Mouse (Mus musculus) left cerebral cortex, adult 6 months (tissue): ENCODE data around the gene Kdelr3. TPM values are rescaled to one million over a fixed set of nuclear protein-coding genes. Genes with fewer than 3 reads are reported as not detected.

Experiments
- long read RNA-seq, 2 experiments: library from polyadenylated mRNA; unstranded; transcript quantifications; one replicate each; pipeline ENCODE4 v2.0.0; 2019 to 2020
- polyA plus RNA-seq: library from polyadenylated mRNA; unstranded; fragments of <200 nt; fragmentation: Nextera tagmentation; gene quantifications from 2 replicates; pipeline ENCODE4 v1.2.3, GENCODE M21; 2021

Kdelr3 gene
- 1.2 and 1.5 TPM in 2 replicates for polyA plus RNA-seq
- long read RNA-seq, experiment 1, transcript Kdelr3-201 (5 exons, 1,411 nt) = major isoform, 6 of 6 reads
- long read RNA-seq, experiment 1, partial matches to known transcripts = 0 of 6 reads
- long read RNA-seq, experiment 1, other reads (novel, unspliced or antisense) = 0 of 6 reads
- long read RNA-seq, experiment 2, partial matches to known transcripts = 1 of 4 reads
- long read RNA-seq, experiment 2, other reads (novel, unspliced or antisense) = 0 of 4 reads

GRCm38 (mm10) chr15:79516171-79517096, at the start of gene Kdelr3:
Kdelr3 (plus strand) TSS chr15:79516411.

GRCm38 (mm10) chr15:79504707-79505452, 11.3 kb upstream of the Kdelr3 start, which contains the start of gene Kcnj4:
Kcnj4 (minus strand) TSS chr15:79505241.

GRCm38 (mm10) chr15:79546410-79547288, 30.4 kb downstream of the Kdelr3 start, which contains the start of gene Ddx17:
Ddx17 (minus strand) TSS chr15:79546741.

Other genes starting within 250 kb of the Kdelr3 start
- 2.3 and 6.7 TPM in 2 replicates for gene Baiap2l2, start 230.9 kb upstream of the Kdelr3 start, polyA plus RNA-seq
- 9.1 and 12.3 TPM in 2 replicates for gene Pla2g6, start 188.0 kb upstream of the Kdelr3 start, polyA plus RNA-seq
- gene Maff, start 169.8 kb upstream of the Kdelr3 start, polyA plus RNA-seq = 0.22 and 0.24 TPM in 2 replicates
- gene Tmem184b, start 112.8 kb upstream of the Kdelr3 start, polyA plus RNA-seq = 80.6 and 99.2 TPM in 2 replicates
- 31.5 and 64.5 TPM in 2 replicates for gene Csnk1e, start 60.8 kb upstream of the Kdelr3 start, polyA plus RNA-seq
- gene Kcnj4, start 11.2 kb upstream of the Kdelr3 start, polyA plus RNA-seq = 6.1 and 10.7 TPM in 2 replicates
- 10.6 and 17.0 TPM in 2 replicates for gene Ddx17, start 30.3 kb downstream of the Kdelr3 start, polyA plus RNA-seq
- 0.06 TPM in 1 of 2 replicates, not detected in the other for gene Dmc1, start 88.7 kb downstream of the Kdelr3 start, polyA plus RNA-seq
- 0.44 and 0.55 TPM in 2 replicates for gene Fam227a, start 142.5 kb downstream of the Kdelr3 start, polyA plus RNA-seq
- 75.7 and 77.3 TPM in 2 replicates for gene Cby1, start 142.8 kb downstream of the Kdelr3 start, polyA plus RNA-seq
- 175 and 186 TPM in 2 replicates for gene Tomm22, start 154.4 kb downstream of the Kdelr3 start, polyA plus RNA-seq
- gene Josd1, start 171.5 kb downstream of the Kdelr3 start, polyA plus RNA-seq = 6.9 and 13.9 TPM in 2 replicates
- gene Gtpbp1, start 174.4 kb downstream of the Kdelr3 start, polyA plus RNA-seq = 10.1 and 14.0 TPM in 2 replicates
- gene Sun2, start 226.1 kb downstream of the Kdelr3 start, polyA plus RNA-seq = 9.8 and 17.3 TPM in 2 replicates